Mouse (Mus musculus): ENCODE results near the gene Cwc27. TPM values are rescaled to one million over a fixed set of nuclear protein-coding genes. Genes with fewer than 3 reads are reported as not detected.

Gene Cwc27
- polyA plus RNA-seq, 1 experiment: 2.8 TPM

GRCm38 (mm10) chr13:104742866-104743265 lies 74.1 kb downstream of the Cwc27 start:
- Histone ChIP-seq H3K4me1 (replicated peaks; ENCODE audit: control insufficient read depth, insufficient read depth, low read length) (no peaks in the 10 kb centered on the region), H3K36me3 (ENCODE audit: control insufficient read depth, insufficient read depth, low read length) (no peaks in the 10 kb centered on the region), H3K27me3 (ENCODE audit: control insufficient read depth, insufficient read depth, low read length) (no peaks in the 10 kb centered on the region), H3K27ac (ENCODE audit: control insufficient read depth, insufficient read depth, low read length) (no peak overlapping the region), H3K4me3 (ENCODE audit: control insufficient read depth, insufficient read depth, low read length) (no peak overlapping the region)
- no peak for DNase-seq
- WGBS: 96% methylated on average over 4 of the region's 4 CpGs
- TF ChIP-seq POLR2A (IDR thresholded peaks at IDR 0.05; ENCODE audit: control insufficient read depth, extremely low read depth, insufficient read depth, low read length, poor library complexity) (no peak), CTCF (IDR thresholded peaks at IDR 0.05; ENCODE audit: borderline replicate concordance, control insufficient read depth, extremely low read depth, insufficient read depth, low read length, poor library complexity) (no peak)

GRCm38 (mm10) chr13:104729261-104730046 lies 87.5 kb downstream of the Cwc27 start:
- TF ChIP-seq POLR2A (IDR thresholded peaks at IDR 0.05; ENCODE audit: control insufficient read depth, extremely low read depth, insufficient read depth, low read length, poor library complexity) (no peak), CTCF (IDR thresholded peaks at IDR 0.05; ENCODE audit: borderline replicate concordance, control insufficient read depth, extremely low read depth, insufficient read depth, low read length, poor library complexity) (no peak)
- Histone ChIP-seq H3K27me3 (ENCODE audit: control insufficient read depth, insufficient read depth, low read length) (no peaks in the 10 kb centered on the region), H3K4me1 (replicated peaks; ENCODE audit: control insufficient read depth, insufficient read depth, low read length) (no peaks in the 10 kb centered on the region), H3K4me3 (ENCODE audit: control insufficient read depth, insufficient read depth, low read length) (no peak overlapping the region), H3K27ac (ENCODE audit: control insufficient read depth, insufficient read depth, low read length) (no peak overlapping the region), H3K36me3 (ENCODE audit: control insufficient read depth, insufficient read depth, low read length) (no peaks in the 10 kb centered on the region)
- WGBS: 93% methylated on average over 3 of the region's 3 CpGs
- DNase-seq: no peak

GRCm38 (mm10) chr13:104727681-104728080 lies 89.3 kb downstream of the Cwc27 start:
- DNase-seq: no peak

GRCm38 (mm10) chr13:104720133-104720532 lies 96.8 kb downstream of the Cwc27 start:
- no peak for TF ChIP-seq POLR2A (IDR thresholded peaks at IDR 0.05; ENCODE audit: control insufficient read depth, extremely low read depth, insufficient read depth, low read length, poor library complexity)
- H3K36me3 ChIP-seq (ENCODE audit: control insufficient read depth, insufficient read depth, low read length): no peaks in the 10 kb centered on the region
- 74% methylated on average over 5 of the region's 5 CpGs for WGBS
- no peak for DNase-seq
- H3K4me1 ChIP-seq (replicated peaks; ENCODE audit: control insufficient read depth, insufficient read depth, low read length): no peaks in the 10 kb centered on the region
- H3K27ac ChIP-seq (ENCODE audit: control insufficient read depth, insufficient read depth, low read length): no peak overlapping the region
- H3K27me3 ChIP-seq (ENCODE audit: control insufficient read depth, insufficient read depth, low read length): no peaks in the 10 kb centered on the region
- H3K4me3 ChIP-seq (ENCODE audit: control insufficient read depth, insufficient read depth, low read length): no peak overlapping the region

More at GRCm38 (mm10) chr13:104727681-104728080, 89.3 kb downstream of the Cwc27 start:
- TF ChIP-seq POLR2A (IDR thresholded peaks at IDR 0.05; ENCODE audit: control insufficient read depth, extremely low read depth, insufficient read depth, low read length, poor library complexity) (no peak), CTCF (IDR thresholded peaks at IDR 0.05; ENCODE audit: borderline replicate concordance, control insufficient read depth, extremely low read depth, insufficient read depth, low read length, poor library complexity) (no peak)
- Histone ChIP-seq H3K27ac (ENCODE audit: control insufficient read depth, insufficient read depth, low read length) (no peak overlapping the region), H3K4me1 (replicated peaks; ENCODE audit: control insufficient read depth, insufficient read depth, low read length) (no peaks in the 10 kb centered on the region), H3K27me3 (ENCODE audit: control insufficient read depth, insufficient read depth, low read length) (no peaks in the 10 kb centered on the region), H3K4me3 (ENCODE audit: control insufficient read depth, insufficient read depth, low read length) (no peak overlapping the region), H3K36me3 (ENCODE audit: control insufficient read depth, insufficient read depth, low read length) (no peaks in the 10 kb centered on the region)
- WGBS: 96% methylated on average over 2 of the region's 2 CpGs

GRCm38 (mm10) chr13:104694612-104695355 lies 122.2 kb downstream of the Cwc27 start:
- H3K36me3 ChIP-seq (ENCODE audit: control insufficient read depth, insufficient read depth, low read length): no peaks in the 10 kb centered on the region
- H3K27me3 ChIP-seq (ENCODE audit: control insufficient read depth, insufficient read depth, low read length): no peaks in the 10 kb centered on the region
- H3K4me1 ChIP-seq (replicated peaks; ENCODE audit: control insufficient read depth, insufficient read depth, low read length): no peaks in the 10 kb centered on the region
- TF ChIP-seq POLR2A (IDR thresholded peaks at IDR 0.05; ENCODE audit: control insufficient read depth, extremely low read depth, insufficient read depth, low read length, poor library complexity): no peak
- TF ChIP-seq CTCF (IDR thresholded peaks at IDR 0.05; ENCODE audit: borderline replicate concordance, control insufficient read depth, extremely low read depth, insufficient read depth, low read length, poor library complexity): no peak
- no peak overlapping the region for H3K27ac ChIP-seq (ENCODE audit: control insufficient read depth, insufficient read depth, low read length)
- WGBS: 83% methylated on average over 6 of the region's 6 CpGs
- no peak overlapping the region for H3K4me3 ChIP-seq (ENCODE audit: control insufficient read depth, insufficient read depth, low read length)
- DNase-seq: no peak

- H3K36me3 ChIP-seq (ENCODE audit: control insufficient read depth, insufficient read depth, low read length): no peaks in the 10 kb centered on the region
- H3K27ac ChIP-seq (ENCODE audit: control insufficient read depth, insufficient read depth, low read length): no peak overlapping the region
Observed at GRCm38 (mm10) chr13:104692710-104693109, 124.2 kb downstream of the Cwc27 start.

More at GRCm38 (mm10) chr13:104692710-104693109, 124.2 kb downstream of the Cwc27 start:
- no peak for TF ChIP-seq CTCF (IDR thresholded peaks at IDR 0.05; ENCODE audit: borderline replicate concordance, control insufficient read depth, extremely low read depth, insufficient read depth, low read length, poor library complexity)
- TF ChIP-seq POLR2A (IDR thresholded peaks at IDR 0.05; ENCODE audit: control insufficient read depth, extremely low read depth, insufficient read depth, low read length, poor library complexity): no peak
- DNase-seq: no peak
- WGBS: 96% methylated on average over 3 of the region's 3 CpGs
- Histone ChIP-seq H3K4me3 (ENCODE audit: control insufficient read depth, insufficient read depth, low read length) (no peak overlapping the region), H3K27me3 (ENCODE audit: control insufficient read depth, insufficient read depth, low read length) (no peaks in the 10 kb centered on the region), H3K4me1 (replicated peaks; ENCODE audit: control insufficient read depth, insufficient read depth, low read length) (no peaks in the 10 kb centered on the region)
